Mouse (Mus musculus) liver, postnatal 0 days (tissue): ENCODE measurements around the gene Sec63.

Experiments used
- CTCF ChIP-seq: sonication (generic); IDR thresholded peaks from 2 replicates; pipeline ENCODE4 v1.5.1; 2016; ENCODE audit warnings: antibody characterized with exemption, low read depth
- EP300 ChIP-seq: IDR thresholded peaks from 2 replicates; pipeline ENCODE4 v1.6.1; 2016; ENCODE audit warnings: antibody characterized with exemption, low read depth, mild to moderate bottlenecking

DNA sequence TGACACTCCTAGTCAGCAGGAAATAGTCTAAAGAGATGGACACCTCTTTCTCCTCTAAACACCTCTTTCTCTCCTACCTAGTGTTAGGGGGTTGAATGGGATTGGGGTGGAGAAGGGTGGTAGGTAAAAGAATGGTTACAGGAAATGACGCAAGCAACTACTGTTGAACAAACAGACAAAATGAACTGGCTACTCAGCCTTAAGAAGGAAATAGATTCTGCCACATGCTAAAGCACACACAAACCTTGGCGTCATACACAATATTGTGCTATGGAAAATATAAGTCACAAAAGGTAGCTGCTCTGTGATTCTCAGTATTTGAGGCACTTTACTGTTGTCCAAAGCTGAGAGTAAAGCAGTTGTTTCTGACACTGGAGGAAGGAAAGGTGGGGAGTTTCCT is 77.4 kb downstream of the Sec63 start:
- TF ChIP-seq CTCF (no peak), EP300 (no peak)
